Mouse (Mus musculus) small intestine, adult 2 months (tissue): ENCODE results near the gene Maml3. TPM values are rescaled to one million over a fixed set of nuclear protein-coding genes. Genes with fewer than 3 reads are reported as not detected.

ENCODE experiments used
- H3K27ac ChIP-seq: fragments of 200-500 bp; 2 replicates; pipeline ENCODE4 v1.5.1; 2012; ENCODE audit warnings: low read depth, low read length, control low read depth, inconsistent platforms; ENCODE audit not compliant: insufficient read depth
- H3K27me3 ChIP-seq: fragments of 200-500 bp; 2 replicates; pipeline ENCODE4 v1.6.1; 2012; ENCODE audit warnings: mild to moderate bottlenecking, moderate library complexity, low read length, inconsistent platforms; ENCODE audit not compliant: control insufficient read depth, insufficient read depth
- H3K36me3 ChIP-seq: fragments of 200-500 bp; 2 replicates; pipeline ENCODE4 v1.6.1; 2012; ENCODE audit warnings: mild to moderate bottlenecking, low read length, control low read depth, inconsistent platforms; ENCODE audit not compliant: control insufficient read depth, insufficient read depth
- H3K4me1 ChIP-seq: fragments of 200-500 bp; 2 replicates; pipeline ENCODE4 v1.6.1; 2012; ENCODE audit warnings: low read length, inconsistent platforms, mixed read lengths; ENCODE audit not compliant: control insufficient read depth, insufficient read depth, insufficient read length
- H3K4me3 ChIP-seq: fragments of 200-500 bp; 2 replicates; pipeline ENCODE4 v1.5.1; 2012; ENCODE audit warnings: low read depth, mild to moderate bottlenecking, control low read depth, inconsistent platforms, low read length, moderate library complexity
- CTCF ChIP-seq: fragments of 200-500 bp; IDR thresholded peaks from 2 replicates; pipeline ENCODE4 v1.5.1; 2012; ENCODE audit warnings: low read depth, mild to moderate bottlenecking, control low read depth, inconsistent platforms, low read length, moderate library complexity, mixed read lengths; ENCODE audit not compliant: insufficient replicate concordance, insufficient read length; ENCODE audit errors: extremely low read depth
- POLR2A ChIP-seq: fragments of 200-500 bp; IDR thresholded peaks from 2 replicates; pipeline ENCODE4 v1.6.1; 2012; ENCODE audit warnings: low read depth, mild to moderate bottlenecking, control low read depth, inconsistent platforms, low read length, moderate library complexity
- WGBS: fragments of 180-500 bp; shearing (Covaris S2); methylation state at CpG from one replicate; pipeline ENCODE4 v1.1.7; 2018; 5-methylcytosine and 5-hydroxymethylcytosine counted together
- polyA plus RNA-seq: library from polyadenylated mRNA; depleted of rRNA; stranded (reverse); fragments of >200 nt; gene quantifications from 2 replicates; pipeline ENCODE4 v1.2.3, GENCODE M21; 2012

The Maml3 gene
- polyA plus RNA-seq, 1 experiment, result 3.2 TPM

DNA sequence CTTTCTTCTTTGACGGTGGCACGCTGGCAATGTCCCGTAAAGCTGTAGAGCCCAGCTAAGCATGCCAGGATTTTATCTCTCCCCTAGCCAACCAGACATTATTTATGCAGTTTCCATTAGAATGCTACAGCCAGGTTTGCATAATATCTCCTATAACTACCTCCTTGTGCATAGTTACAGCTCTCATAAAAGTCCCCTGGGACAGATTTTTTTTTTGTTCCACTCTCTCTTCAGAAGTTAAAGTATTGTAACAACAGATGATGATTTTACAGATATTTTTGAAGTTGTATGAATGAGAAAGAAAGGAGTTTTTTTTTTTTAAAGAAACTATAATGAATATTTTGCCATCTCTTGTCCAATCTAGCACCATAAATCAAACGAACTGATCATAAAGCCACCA lies 232.1 kb downstream of the Maml3 start:
- Histone ChIP-seq H3K27me3 (no peaks in the 10 kb centered on the region), H3K4me3 (no peak overlapping the region), H3K27ac (no peak overlapping the region), H3K36me3 (no peaks in the 10 kb centered on the region), H3K4me1 (peaks cover 4% of the 10 kb centered on the region)
- no peak for TF ChIP-seq CTCF
- TF ChIP-seq POLR2A, result no peak
- WGBS, result 60% methylated on average over 4 of the region's 4 CpGs

DNA sequence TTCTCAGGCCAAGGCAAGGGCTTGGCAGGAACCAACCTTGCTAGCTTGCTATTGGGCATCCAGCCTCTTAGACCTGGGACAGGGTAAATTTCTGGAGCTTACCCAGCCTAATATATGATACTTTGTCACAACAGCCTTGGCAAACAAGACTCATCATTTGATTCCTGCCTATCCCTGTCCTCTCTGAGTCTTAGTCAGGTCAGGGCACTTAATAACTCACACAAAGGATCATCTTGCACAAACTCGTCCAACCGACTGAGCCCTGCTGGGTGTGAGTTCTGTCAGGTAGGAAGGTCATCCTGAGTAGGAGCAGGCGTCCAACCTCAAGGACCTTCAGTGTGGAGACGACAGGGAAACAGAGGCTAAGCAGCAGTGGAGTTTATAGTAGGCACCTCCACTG lies 233.5 kb downstream of the Maml3 start:
- Histone ChIP-seq H3K4me1 (peaks cover 4% of the 10 kb centered on the region), H3K27ac (no peak overlapping the region), H3K27me3 (no peaks in the 10 kb centered on the region), H3K36me3 (no peaks in the 10 kb centered on the region), H3K4me3 (no peak overlapping the region)
- 93% methylated on average over 4 of the region's 4 CpGs for WGBS
- TF ChIP-seq CTCF (no peak), POLR2A (no peak)

DNA sequence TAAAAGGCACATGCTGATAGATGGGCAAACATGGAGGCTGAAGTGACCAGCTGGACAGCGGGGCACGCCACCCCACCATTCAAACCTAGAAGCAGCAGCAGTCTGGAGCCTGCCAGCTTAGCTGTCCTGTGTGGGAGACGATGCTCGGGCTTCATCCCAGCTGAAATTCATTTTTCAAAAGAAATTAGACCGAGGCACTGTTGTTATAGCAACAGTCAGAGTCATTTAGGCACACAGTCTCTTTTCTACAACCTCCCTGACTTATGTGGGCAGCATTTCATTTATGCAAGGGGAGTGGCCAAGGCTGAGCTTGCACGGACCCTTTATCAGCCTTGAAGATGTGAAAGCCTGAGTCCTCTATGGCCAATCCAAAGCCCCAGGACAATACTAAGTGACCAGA lies 234.9 kb downstream of the Maml3 start:
- Histone ChIP-seq H3K27me3 (no peaks in the 10 kb centered on the region), H3K4me1 (peaks cover 4% of the 10 kb centered on the region; the same call in 1 of the 2 replicates), H3K4me3 (no peak overlapping the region), H3K27ac (no peak overlapping the region), H3K36me3 (no peaks in the 10 kb centered on the region)
- WGBS, result 95% methylated on average over 6 of the region's 6 CpGs
- TF ChIP-seq CTCF (no peak), POLR2A (no peak)

DNA sequence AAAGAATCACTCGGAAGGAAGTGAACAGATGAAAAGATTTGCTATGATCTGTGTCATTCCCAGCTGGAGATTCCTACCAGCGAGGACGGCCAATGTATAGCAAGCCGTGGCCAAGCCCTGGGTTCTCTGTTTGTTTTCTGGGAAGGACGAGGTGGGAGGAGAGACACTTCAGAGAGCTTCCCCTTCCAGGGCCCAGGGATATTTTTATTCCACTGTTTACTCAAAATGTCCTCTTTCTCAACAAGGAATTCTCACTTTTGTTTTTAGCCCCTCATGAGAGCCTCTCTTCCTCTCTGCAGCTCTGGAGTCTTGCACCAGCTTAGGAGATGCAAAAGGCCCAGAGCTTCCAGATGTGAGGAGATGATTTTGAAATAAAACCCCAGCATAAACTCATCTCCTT lies 236.0 kb downstream of the Maml3 start:
- Histone ChIP-seq H3K4me1 (peaks cover 4% of the 10 kb centered on the region), H3K27ac (0 out of 2 replicates have a peak overlapping the region, but pooled peaks have one; percentile 26), H3K36me3 (no peaks in the 10 kb centered on the region), H3K27me3 (no peaks in the 10 kb centered on the region), H3K4me3 (no peak overlapping the region)
- TF ChIP-seq POLR2A, result no peak
- WGBS, result 20% methylated on average over 5 of the region's 5 CpGs

DNA sequence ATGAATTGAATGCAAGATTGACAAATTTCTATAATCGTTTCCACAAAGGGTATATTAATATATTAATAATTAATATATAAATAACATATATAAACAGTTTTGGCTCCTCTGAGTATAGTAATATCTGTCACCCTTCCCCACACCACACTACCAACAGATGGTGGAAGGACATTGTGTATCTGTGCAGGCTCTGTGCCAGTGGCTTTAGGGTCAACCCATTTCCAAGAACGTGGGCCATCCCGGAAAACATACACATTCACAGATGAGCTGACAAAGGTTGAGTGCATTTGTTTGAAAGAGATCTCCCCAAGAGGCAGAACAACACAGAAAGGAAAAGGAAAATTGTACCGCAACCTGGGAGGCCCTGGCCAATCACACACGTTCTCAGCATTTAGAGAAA lies 238.4 kb downstream of the Maml3 start:
- peaks cover 4% of the 10 kb centered on the region for H3K4me1 ChIP-seq
- WGBS, result 92% methylated on average over 5 of the region's 5 CpGs
- no peaks in the 10 kb centered on the region for H3K27me3 ChIP-seq
- no peak for TF ChIP-seq POLR2A
- no peak for TF ChIP-seq CTCF
- H3K27ac ChIP-seq, result no peak overlapping the region
- H3K4me3 ChIP-seq, result no peak overlapping the region
- no peaks in the 10 kb centered on the region for H3K36me3 ChIP-seq

GRCm38 (mm10) chr3:51861631-51862030 lies 243.2 kb downstream of the Maml3 start:
- TF ChIP-seq CTCF, result no peak
- TF ChIP-seq POLR2A, result no peak
- Histone ChIP-seq H3K4me1 (peaks cover 5% of the 10 kb centered on the region; the same call in 1 of the 2 replicates), H3K36me3 (no peaks in the 10 kb centered on the region), H3K27ac (no peak overlapping the region), H3K4me3 (no peak overlapping the region), H3K27me3 (no peaks in the 10 kb centered on the region)
- 95% methylated on average over 9 of the region's 9 CpGs for WGBS

DNA sequence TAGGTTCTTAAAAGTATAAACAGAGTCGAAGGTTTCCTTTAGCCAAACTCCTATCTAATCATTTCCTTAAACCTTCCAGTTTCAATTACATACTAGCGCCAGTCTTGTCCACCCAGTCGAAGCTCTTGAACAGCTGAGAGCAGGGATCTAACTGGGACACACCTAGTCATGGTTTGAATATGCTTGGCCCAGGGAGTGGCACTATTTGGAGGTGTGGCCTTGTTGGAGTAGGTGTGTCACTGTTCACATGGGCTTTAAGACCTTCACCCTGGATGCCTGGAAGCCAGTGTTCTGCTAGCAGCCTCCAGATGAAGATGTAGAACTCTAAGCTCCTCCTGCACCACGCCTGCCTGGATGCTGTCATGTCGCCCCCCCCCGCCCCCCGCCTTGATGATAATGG lies 244.4 kb downstream of the Maml3 start:
- WGBS, result 52% methylated on average over 7 of the region's 7 CpGs
- peaks cover 5% of the 10 kb centered on the region; the same call in 1 of the 2 replicates for H3K4me1 ChIP-seq
- no peak overlapping the region for H3K4me3 ChIP-seq
- H3K27ac ChIP-seq, result no peak overlapping the region
- no peak for TF ChIP-seq CTCF
- no peak for TF ChIP-seq POLR2A
- H3K36me3 ChIP-seq, result no peaks in the 10 kb centered on the region
- H3K27me3 ChIP-seq, result no peaks in the 10 kb centered on the region

DNA sequence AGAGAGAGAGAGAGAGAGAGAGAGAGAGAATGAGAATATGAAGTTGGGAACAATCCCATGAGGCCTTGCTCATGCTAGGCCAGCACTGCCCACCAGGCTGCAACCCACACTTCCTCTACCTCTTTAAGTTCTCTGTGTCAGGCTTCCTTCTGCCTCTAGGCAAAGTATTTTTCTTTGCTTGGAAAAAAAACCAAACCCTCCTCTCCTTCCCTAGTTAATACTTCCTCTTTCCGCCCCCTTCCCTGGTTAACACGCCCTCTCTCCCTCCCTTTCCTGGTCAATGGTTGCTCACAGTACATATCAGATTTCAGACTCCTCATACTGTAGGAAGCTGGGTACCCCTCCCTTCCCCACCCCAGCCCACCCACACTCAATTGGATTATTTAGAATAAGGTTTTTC lies 245.7 kb downstream of the Maml3 start:
- Histone ChIP-seq H3K4me3 (no peak overlapping the region), H3K27ac (no peak overlapping the region), H3K27me3 (no peaks in the 10 kb centered on the region), H3K36me3 (no peaks in the 10 kb centered on the region), H3K4me1 (peaks cover 5% of the 10 kb centered on the region; the same call in 1 of the 2 replicates)
- TF ChIP-seq CTCF, result no peak
- TF ChIP-seq POLR2A, result no peak
- 57% methylated on average over 2 of the region's 2 CpGs for WGBS
